Mouse (Mus musculus) small intestine, adult 2 months (tissue): ENCODE measurements around the gene Cmtm3.

Experiments used
- CTCF ChIP-seq: fragments of 200-500 bp; IDR thresholded peaks from 2 replicates; pipeline ENCODE4 v1.5.1; 2012; ENCODE audit warnings: low read depth, mild to moderate bottlenecking, control low read depth, inconsistent platforms, low read length, moderate library complexity, mixed read lengths; ENCODE audit not compliant: insufficient replicate concordance, insufficient read length; ENCODE audit errors: extremely low read depth
- POLR2A ChIP-seq: fragments of 200-500 bp; IDR thresholded peaks from 2 replicates; pipeline ENCODE4 v1.6.1; 2012; ENCODE audit warnings: low read depth, mild to moderate bottlenecking, control low read depth, inconsistent platforms, low read length, moderate library complexity

DNA sequence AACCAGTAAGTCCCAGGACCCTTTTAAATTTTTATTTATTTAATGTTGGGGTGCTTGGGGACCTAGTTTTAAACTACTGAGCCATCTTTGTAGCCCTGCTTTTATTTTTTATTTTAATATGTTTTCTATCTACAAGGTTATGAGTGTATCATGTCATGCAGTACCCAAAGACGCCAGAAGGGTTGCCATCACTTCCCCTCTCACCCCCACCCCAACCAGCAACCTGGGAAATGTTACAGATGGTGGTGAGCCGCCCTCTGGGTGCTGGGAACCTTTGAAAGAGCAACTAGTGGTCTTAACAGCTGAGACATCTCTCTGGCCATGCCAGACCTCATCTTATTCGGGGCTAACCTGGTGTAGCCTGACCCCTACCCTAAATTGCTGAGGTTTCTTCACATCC, 1.3 kb upstream of the Cmtm3 start:
- TF ChIP-seq CTCF (peak; percentile 10; the same call in 1 of the 2 replicates), POLR2A (no peak)
